Mouse (Mus musculus) thymus, postnatal 25 days (tissue): ENCODE results near the gene 2300009A05Rik.

ENCODE experiments used
- DNase-seq: peaks from one replicate; pipeline ENCODE4 v3.0.0; 2022

2300009A05Rik gene

GRCm38 (mm10) chr9:63346029-63346428, 53.0 kb downstream of the 2300009A05Rik start:
- DNase-seq, result no peak
